Mouse (Mus musculus) adipocyte (in vitro differentiated cells): Measurements from ENCODE around the gene Pdzd7.
A peak's percentile ranks its signal among the peaks of the same experiment; 100 is the strongest.

Experiments
- DNase-seq: peaks from one replicate; pipeline ENCODE4 v3.0.0-alpha.2; 2016; ENCODE audit warnings: low spot score

Gene Pdzd7

GRCm38 (mm10) chr19:45030746-45031693 lies 14.5 kb downstream of the Pdzd7 start:
- peak; percentile 98 for DNase-seq

GRCm38 (mm10) chr19:45030111-45030510 lies 15.4 kb downstream of the Pdzd7 start:
- DNase-seq = peak; percentile 67

GRCm38 (mm10) chr19:45029571-45029970 lies 15.9 kb downstream of the Pdzd7 start:
- DNase-seq = no peak

- no peak for DNase-seq
Measured at GRCm38 (mm10) chr19:45028746-45029145, 16.8 kb downstream of the Pdzd7 start.

- DNase-seq = no peak
Measured at GRCm38 (mm10) chr19:45027848-45028247, 17.7 kb downstream of the Pdzd7 start.

- peak; percentile 84 for DNase-seq
Measured at GRCm38 (mm10) chr19:45026958-45027670, 18.4 kb downstream of the Pdzd7 start.

GRCm38 (mm10) chr19:45025937-45026568 lies 19.5 kb downstream of the Pdzd7 start:
- DNase-seq = no peak

GRCm38 (mm10) chr19:45024775-45025174 lies 20.7 kb downstream of the Pdzd7 start:
- DNase-seq = no peak

GRCm38 (mm10) chr19:45023993-45024392 lies 21.5 kb downstream of the Pdzd7 start:
- DNase-seq = no peak

GRCm38 (mm10) chr19:45021362-45021761 lies 24.2 kb downstream of the Pdzd7 start:
- no peak for DNase-seq

GRCm38 (mm10) chr19:45020348-45020747 lies 25.2 kb downstream of the Pdzd7 start:
- peak; percentile 76 for DNase-seq

GRCm38 (mm10) chr19:45018351-45018831 lies 27.1 kb downstream of the Pdzd7 start:
- peak; percentile 70 for DNase-seq

GRCm38 (mm10) chr19:45017909-45018308 lies 27.6 kb downstream of the Pdzd7 start:
- DNase-seq = peak; percentile 83

- DNase-seq = peak; percentile 92
Measured at GRCm38 (mm10) chr19:45017216-45017771, 28.2 kb downstream of the Pdzd7 start.

- peak; percentile 97 for DNase-seq
Measured at GRCm38 (mm10) chr19:45016341-45017215, 28.9 kb downstream of the Pdzd7 start.

- DNase-seq = peak; percentile 64
Measured at GRCm38 (mm10) chr19:45015518-45016281, 29.8 kb downstream of the Pdzd7 start.

GRCm38 (mm10) chr19:45014981-45015402 lies 30.5 kb downstream of the Pdzd7 start:
- DNase-seq = peak; percentile 82

GRCm38 (mm10) chr19:45014335-45014971 lies 31.1 kb downstream of the Pdzd7 start, which contains the start of gene Lzts2:
TSS of gene Lzts2 (plus strand) at chr19:45014414.
- DNase-seq = no peak

- peak; percentile 11 for DNase-seq
Measured at GRCm38 (mm10) chr19:45013581-45014225, 31.8 kb downstream of the Pdzd7 start.
